Mouse (Mus musculus) ES-E14 (cell line): ENCODE data around the gene Cacng8. TPM values are rescaled to one million over a fixed set of nuclear protein-coding genes. Genes with fewer than 3 reads are reported as not detected.

Source experiments
- DNase-seq: peaks from one replicate; pipeline ENCODE4 v3.0.0-alpha.2; 2013; ENCODE audit warnings: low read depth, low spot score
- H3K27ac ChIP-seq: 2 replicates; pipeline ENCODE4 v1.5.1; 2012; ENCODE audit warnings: low read depth, mild to moderate bottlenecking, low read length, moderate library complexity, mixed read lengths; ENCODE audit not compliant: poor library complexity, insufficient read depth, severe bottlenecking
- H3K36me3 ChIP-seq: 2 replicates; pipeline ENCODE4 v1.6.1; 2012; ENCODE audit warnings: mild to moderate bottlenecking, low read length, moderate library complexity, mixed read lengths; ENCODE audit not compliant: control insufficient read depth, poor library complexity, insufficient read depth, severe bottlenecking
- H3K4me1 ChIP-seq, 2 experiments: fragments of 150-350 bp in 1 of 2; sonication (generic) in 1 of 2; 2 replicates each; pipeline ENCODE4 v1.6.1; 2012; ENCODE audit warnings: low read length in 2 of 2, mild to moderate bottlenecking in 1 of 2, mixed read lengths in 1 of 2; ENCODE audit not compliant: control insufficient read depth in 2 of 2, insufficient read depth in 2 of 2, poor library complexity in 1 of 2
- H3K4me3 ChIP-seq, 2 experiments: fragments of 150-350 bp in 1 of 2; sonication (generic) in 1 of 2; 2 replicates each; pipeline ENCODE4 v1.5.1; 2012; ENCODE audit warnings: low read length in 2 of 2, low read depth in 1 of 2, mild to moderate bottlenecking in 1 of 2, mixed read lengths in 1 of 2; ENCODE audit not compliant: insufficient read depth in 1 of 2, poor library complexity in 1 of 2, severe bottlenecking in 1 of 2
- H3K9ac ChIP-seq: 2 replicates; pipeline ENCODE4 v1.6.1; 2012; ENCODE audit warnings: low read depth, mild to moderate bottlenecking, low read length, mixed read lengths; ENCODE audit not compliant: poor library complexity, insufficient read depth, severe bottlenecking
- H3K9me3 ChIP-seq: fragments of 150-350 bp; sonication (generic); 2 replicates; pipeline ENCODE4 v1.6.1; 2012; ENCODE audit warnings: low read depth, mild to moderate bottlenecking, low read length; ENCODE audit not compliant: control insufficient read depth, insufficient read depth
- CHD2 ChIP-seq: IDR thresholded peaks from 2 replicates; pipeline ENCODE4 v1.6.1; 2014; ENCODE audit warnings: mild to moderate bottlenecking, low read depth, low read length, inconsistent platforms
- HCFC1 ChIP-seq: IDR thresholded peaks from 2 replicates; pipeline ENCODE4 v1.6.1; 2012; ENCODE audit warnings: low read length, inconsistent platforms, borderline replicate concordance; ENCODE audit not compliant: insufficient read depth
- MAFK ChIP-seq: IDR thresholded peaks from 2 replicates; pipeline ENCODE4 v1.6.1; 2014; ENCODE audit warnings: mild to moderate bottlenecking, low read depth, low read length, inconsistent platforms; ENCODE audit not compliant: insufficient read depth
- ZC3H11A ChIP-seq: IDR thresholded peaks from 2 replicates; pipeline ENCODE4 v1.6.1; 2012; ENCODE audit warnings: low read depth, mild to moderate bottlenecking, inconsistent platforms, low read length, borderline replicate concordance
- ZNF384 ChIP-seq: IDR thresholded peaks from 2 replicates; pipeline ENCODE4 v1.6.1; 2012; ENCODE audit warnings: low read depth, low read length, inconsistent platforms
- in situ Hi-C, 2 experiments: fragments of 600-800 bp; cut with MboI; formaldehyde crosslinking; loops; one replicate each; pipeline ENCODE4 v1.15.1; 2025; ENCODE audit warnings: low sequenced_read_pairs in 2 of 2, inconsistent platforms in 1 of 2; ENCODE audit not compliant: unreplicated experiment in 2 of 2
- total RNA-seq: library from RNA; depleted of rRNA; stranded (reverse); fragments of 300-350 nt; gene quantifications from 2 replicates; pipeline ENCODE4 v1.2.3, GENCODE M21; 2012

Gene Cacng8
- total RNA-seq, 1 experiment = 7.8 TPM

GRCm38 (mm10) chr7:3399937-3400336 lies 9.5 kb downstream of the Cacng8 start:
- no peak for DNase-seq
- in situ Hi-C loops = no loop called here
- no peak overlapping the region for H3K9ac ChIP-seq

DNA sequence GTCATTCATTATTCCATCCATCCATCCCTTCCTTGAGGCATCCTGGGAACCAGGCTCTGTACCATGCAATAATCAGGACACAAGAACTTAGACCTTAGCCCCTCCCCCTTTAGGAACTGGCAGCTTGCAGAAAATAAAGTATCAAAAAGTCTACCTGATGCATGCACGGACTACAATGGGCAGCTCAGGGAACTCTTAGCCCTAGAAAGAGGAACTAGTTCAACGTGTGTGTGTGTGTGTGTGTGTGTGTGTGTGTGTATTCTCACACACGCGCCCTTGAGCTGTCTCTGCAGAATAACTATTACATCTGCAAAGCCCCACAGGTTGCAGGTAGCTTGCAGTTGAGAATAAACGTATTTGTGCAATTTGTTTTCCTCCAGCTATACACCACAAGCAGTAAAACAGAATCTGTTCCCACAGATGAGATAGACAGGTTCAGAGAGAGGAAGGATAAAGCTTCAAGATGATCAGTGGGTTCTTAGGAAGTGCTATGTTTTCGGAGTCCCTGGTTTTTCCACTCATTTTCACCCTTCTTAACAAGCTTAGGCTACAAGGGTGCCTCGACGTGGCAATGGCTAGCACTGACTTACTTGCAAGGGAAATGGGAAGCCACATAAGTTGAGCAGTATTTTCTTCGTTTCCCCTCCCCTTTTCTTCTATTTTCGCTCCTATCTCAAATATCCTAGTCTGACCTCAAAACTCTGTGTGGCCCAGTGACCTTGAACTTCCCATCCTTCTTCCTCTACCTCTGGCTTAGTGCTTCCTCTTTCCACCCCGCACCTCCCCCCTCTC lies 19.4 kb downstream of the Cacng8 start:
- no peak for TF ChIP-seq CHD2
- no peak for TF ChIP-seq HCFC1
- TF ChIP-seq ZNF384 = no peak
- TF ChIP-seq MAFK = no peak
- no peak for TF ChIP-seq ZC3H11A
- no peak overlapping the region for H3K27ac ChIP-seq
- DNase-seq = no peak
- H3K4me3 ChIP-seq = no peak overlapping the region
- H3K4me1 ChIP-seq = peaks cover 5 to 13% of the 10 kb centered on the region in 2 experiments; a peak in 1 of 4 replicates
- no peak overlapping the region for H3K9ac ChIP-seq
- in situ Hi-C loops = no loop called here
- no peaks in the 10 kb centered on the region for H3K36me3 ChIP-seq
- H3K9me3 ChIP-seq = no peaks in the 10 kb centered on the region

More at GRCm38 (mm10) chr7:3399937-3400336, 9.5 kb downstream of the Cacng8 start:
- no peaks in the 10 kb centered on the region for H3K9me3 ChIP-seq
- no peak overlapping the region for H3K4me3 ChIP-seq
- TF ChIP-seq HCFC1 (no peak), CHD2 (no peak), MAFK (no peak), ZNF384 (no peak), ZC3H11A (no peak)
- H3K36me3 ChIP-seq = no peaks in the 10 kb centered on the region
- peaks cover 0 to 2% of the 10 kb centered on the region in 2 experiments; a peak in 1 of 4 replicates for H3K4me1 ChIP-seq
- H3K27ac ChIP-seq = no peak overlapping the region

DNA sequence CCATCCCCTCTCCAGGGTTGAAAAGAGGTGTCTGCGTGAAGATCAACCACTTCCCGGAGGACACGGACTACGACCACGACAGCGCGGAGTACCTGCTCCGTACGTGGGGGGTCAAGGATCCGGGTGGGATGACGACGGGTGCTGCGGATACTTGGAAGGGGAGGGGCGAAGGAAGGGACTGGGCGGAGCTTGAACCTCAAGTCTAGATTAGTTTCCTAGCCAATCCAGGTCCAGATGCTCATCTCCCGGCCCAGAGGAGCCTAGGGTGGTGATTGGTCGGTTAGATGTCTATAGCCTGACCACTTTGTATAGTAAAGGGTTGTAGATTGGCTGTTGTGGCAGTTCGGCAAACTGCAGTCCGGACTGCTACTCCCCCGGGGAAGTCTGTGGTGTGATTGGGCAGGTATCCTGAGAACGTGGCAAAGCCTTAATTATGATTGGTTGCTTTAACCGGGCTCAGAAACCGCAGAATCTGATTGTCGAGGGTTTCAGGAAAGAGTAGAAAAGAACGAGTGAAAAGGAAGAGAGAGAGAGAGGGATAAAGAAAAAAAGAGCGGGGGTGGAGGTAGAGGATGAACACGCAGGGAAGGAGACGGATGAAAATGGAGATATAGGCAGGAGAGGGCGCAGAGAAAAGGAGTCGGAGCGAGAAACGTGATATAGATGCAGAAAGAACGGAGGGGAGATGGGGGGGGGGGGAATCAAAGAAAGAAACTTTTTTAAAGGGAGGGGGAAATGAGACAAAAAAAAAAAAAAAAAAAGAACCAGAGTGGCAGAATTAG lies 20.9 kb downstream of the Cacng8 start:
- Histone ChIP-seq H3K9me3 (no peaks in the 10 kb centered on the region), H3K4me3 (peak overlapping the region; percentile 94 to 98), H3K27ac (peak overlapping the region; percentile 84), H3K36me3 (no peaks in the 10 kb centered on the region), H3K9ac (peak overlapping the region; percentile 90), H3K4me1 (peaks cover 5 to 15% of the 10 kb centered on the region in 2 experiments; a peak in 2 of 4 replicates)
- in situ Hi-C loops = no loop called here
- DNase-seq = peak; percentile 99
- 0 out of 2 replicates have a peak, but pooled peaks have one; percentile 16 for TF ChIP-seq ZNF384
- no peak; the same call in 1 of the 2 replicates for TF ChIP-seq HCFC1
- no peak for TF ChIP-seq MAFK
- no peak for TF ChIP-seq ZC3H11A
- TF ChIP-seq CHD2 = peak; percentile 80

GRCm38 (mm10) chr7:3412036-3412435 lies 21.6 kb downstream of the Cacng8 start:
- Histone ChIP-seq H3K27ac (no peak overlapping the region), H3K4me3 (peak overlapping the region; percentile 66 to 98), H3K4me1 (peaks cover 5 to 16% of the 10 kb centered on the region in 2 experiments; a peak in 2 of 4 replicates), H3K9ac (peak overlapping the region; percentile 67), H3K36me3 (no peaks in the 10 kb centered on the region), H3K9me3 (no peaks in the 10 kb centered on the region)
- DNase-seq = no peak
- in situ Hi-C loops = no loop called here
- TF ChIP-seq HCFC1 (0 out of 2 replicates have a peak, but pooled peaks have one; percentile 22), CHD2 (no peak)
